Mouse (Mus musculus): Measurements from ENCODE around the gene Slc9b1. TPM values are rescaled to one million over a fixed set of nuclear protein-coding genes. Genes with fewer than 3 reads are reported as not detected.
A peak's percentile ranks its signal among the peaks of the same experiment; 100 is the strongest.

The Slc9b1 gene
- polyA plus RNA-seq, 1 experiment from 2014 or later = not detected

- Histone ChIP-seq H3K4me3 (no peak overlapping the region), H3K27ac (no peak overlapping the region), H3K9me3 (replicated peaks) (no peaks in the 10 kb centered on the region), H3K9ac (0 out of 2 replicates have a peak overlapping the region, but pooled peaks have one; percentile 8), H3K4me2 (no peak overlapping the region), H3K27me3 (no peaks in the 10 kb centered on the region), H3K36me3 (ENCODE audit: poor library complexity, severe bottlenecking) (peaks cover 7% of the 10 kb centered on the region), H3K4me1 (peaks cover 27% of the 10 kb centered on the region)
- WGBS = 89% methylated on average over 9 of the region's 9 CpGs
- ATAC-seq = no peak
Observed at GRCm38 (mm10) chr3:135420542-135421309, 72.9 kb downstream of the Slc9b1 start.

GRCm38 (mm10) chr3:135421310-135421594 lies 73.4 kb downstream of the Slc9b1 start:
- Histone ChIP-seq H3K9ac (0 out of 2 replicates have a peak overlapping the region, but pooled peaks have one; percentile 8), H3K27ac (no peak overlapping the region), H3K9me3 (replicated peaks) (no peaks in the 10 kb centered on the region), H3K36me3 (ENCODE audit: poor library complexity, severe bottlenecking) (peaks cover 5% of the 10 kb centered on the region), H3K4me2 (no peak overlapping the region), H3K27me3 (no peaks in the 10 kb centered on the region), H3K4me3 (no peak overlapping the region), H3K4me1 (peaks cover 27% of the 10 kb centered on the region)
- no peak for ATAC-seq

GRCm38 (mm10) chr3:135422232-135422855 lies 74.5 kb downstream of the Slc9b1 start:
- 26% methylated on average over 8 of the region's 8 CpGs for WGBS
- ATAC-seq = no peak
- peak overlapping the region; percentile 73 for H3K4me3 ChIP-seq
- no peaks in the 10 kb centered on the region for H3K27me3 ChIP-seq
- H3K9ac ChIP-seq = peak overlapping the region; percentile 87
- peaks cover 27% of the 10 kb centered on the region for H3K4me1 ChIP-seq
- peak overlapping the region; percentile 92 for H3K27ac ChIP-seq
- peak overlapping the region; percentile 83 for H3K4me2 ChIP-seq
- no peaks in the 10 kb centered on the region for H3K9me3 ChIP-seq (replicated peaks)
- no peaks in the 10 kb centered on the region for H3K36me3 ChIP-seq (ENCODE audit: poor library complexity, severe bottlenecking)

DNA sequence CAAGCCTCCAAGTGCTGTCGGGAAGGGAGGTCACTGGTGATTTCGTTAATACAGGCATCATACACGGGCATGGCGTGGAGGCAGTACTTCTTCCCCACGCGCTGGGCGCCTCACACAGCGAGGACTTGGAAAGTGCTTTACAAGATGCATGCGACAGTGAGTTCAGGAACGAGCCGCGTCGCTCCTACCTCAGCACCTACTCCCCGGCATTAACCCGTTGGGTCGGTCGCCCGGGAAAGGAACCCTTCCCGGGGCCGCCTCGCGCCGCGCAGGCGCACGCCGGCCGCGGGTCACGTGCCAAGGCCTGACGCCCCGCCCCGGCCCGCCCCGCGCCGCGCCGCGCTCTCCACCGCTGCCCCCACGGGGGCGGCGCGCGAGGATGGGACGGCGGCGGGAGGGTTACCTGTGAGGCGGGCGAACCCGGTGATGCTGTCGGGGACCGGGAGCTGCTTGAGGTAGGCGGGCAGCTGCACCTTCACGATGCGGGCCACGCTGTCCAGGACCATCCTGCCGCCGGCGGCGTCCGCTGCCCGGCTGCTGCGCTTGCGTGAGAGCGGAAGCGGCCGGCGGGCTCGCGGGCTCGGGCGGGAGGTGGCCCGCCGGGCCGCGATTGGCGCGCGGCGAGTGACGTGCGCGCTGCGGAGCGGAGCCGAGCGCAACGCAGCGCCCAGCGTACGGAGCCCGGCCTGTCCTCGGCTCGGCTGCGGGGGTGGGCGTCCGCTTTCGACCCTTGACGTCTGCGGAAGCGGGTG lies 75.2 kb downstream of the Slc9b1 start:
- peak overlapping the region; percentile 87 for H3K9ac ChIP-seq
- peak; percentile 98 for ATAC-seq
- no peaks in the 10 kb centered on the region for H3K9me3 ChIP-seq (replicated peaks)
- H3K4me1 ChIP-seq = peaks cover 27% of the 10 kb centered on the region
- peak overlapping the region; percentile 83 for H3K4me2 ChIP-seq
- H3K27me3 ChIP-seq = no peaks in the 10 kb centered on the region
- H3K27ac ChIP-seq = peak overlapping the region; percentile 92
- H3K36me3 ChIP-seq (ENCODE audit: poor library complexity, severe bottlenecking) = no peaks in the 10 kb centered on the region
- under 1% methylated on average over 84 of the region's 103 CpGs for WGBS
- peak overlapping the region; percentile 73 for H3K4me3 ChIP-seq

DNA sequence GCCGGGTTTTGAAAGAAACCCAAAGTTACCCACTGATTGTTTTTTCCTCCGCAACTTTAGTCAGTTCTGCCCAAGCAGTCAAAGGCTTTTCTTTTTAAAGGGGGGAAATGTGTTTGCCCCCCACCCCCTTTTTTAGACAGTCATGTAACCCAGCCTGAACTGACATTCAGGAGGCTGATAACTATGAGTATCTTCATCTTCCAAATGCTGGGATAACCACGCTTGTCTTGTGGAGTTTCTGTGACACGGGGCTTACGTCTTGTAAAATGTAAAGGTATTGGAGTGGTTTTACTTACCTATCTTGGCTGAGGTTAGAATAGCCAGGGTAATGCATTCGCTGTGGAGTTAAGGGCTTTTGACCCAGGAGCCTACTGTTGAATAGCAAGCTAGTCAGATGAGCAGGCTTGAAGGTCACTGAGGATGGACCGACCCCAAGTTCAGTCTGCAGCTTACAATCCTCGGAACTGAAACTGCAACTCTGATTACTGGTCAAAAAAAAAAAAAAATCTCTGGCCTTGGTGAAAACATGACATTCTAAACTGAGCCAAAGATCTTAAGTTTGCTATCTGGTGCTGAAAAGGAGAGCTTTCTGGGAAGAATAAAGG lies 75.9 kb downstream of the Slc9b1 start, which contains the start of gene Cisd2:
Gene Cisd2 (minus strand): TSS at position 318 of the 605 bp plus-strand sequence.
- Histone ChIP-seq H3K9me3 (replicated peaks) (no peaks in the 10 kb centered on the region), H3K4me2 (peak within 1 kb of the TSS; percentile 83), H3K4me1 (peaks cover 27% of the 10 kb centered on the region), H3K9ac (peak within 1 kb of the TSS; percentile 87), H3K27ac (peak within 1 kb of the TSS; percentile 92), H3K36me3 (ENCODE audit: poor library complexity, severe bottlenecking) (0 out of 2 replicates have a peak, but pooled peaks cover 4% of the 10 kb centered on the region), H3K27me3 (no peaks in the 10 kb centered on the region), H3K4me3 (peak within 1 kb of the TSS; percentile 73)
- ATAC-seq = peak; percentile 42
- 3% methylated on average over 8 of the region's 8 CpGs for WGBS

DNA sequence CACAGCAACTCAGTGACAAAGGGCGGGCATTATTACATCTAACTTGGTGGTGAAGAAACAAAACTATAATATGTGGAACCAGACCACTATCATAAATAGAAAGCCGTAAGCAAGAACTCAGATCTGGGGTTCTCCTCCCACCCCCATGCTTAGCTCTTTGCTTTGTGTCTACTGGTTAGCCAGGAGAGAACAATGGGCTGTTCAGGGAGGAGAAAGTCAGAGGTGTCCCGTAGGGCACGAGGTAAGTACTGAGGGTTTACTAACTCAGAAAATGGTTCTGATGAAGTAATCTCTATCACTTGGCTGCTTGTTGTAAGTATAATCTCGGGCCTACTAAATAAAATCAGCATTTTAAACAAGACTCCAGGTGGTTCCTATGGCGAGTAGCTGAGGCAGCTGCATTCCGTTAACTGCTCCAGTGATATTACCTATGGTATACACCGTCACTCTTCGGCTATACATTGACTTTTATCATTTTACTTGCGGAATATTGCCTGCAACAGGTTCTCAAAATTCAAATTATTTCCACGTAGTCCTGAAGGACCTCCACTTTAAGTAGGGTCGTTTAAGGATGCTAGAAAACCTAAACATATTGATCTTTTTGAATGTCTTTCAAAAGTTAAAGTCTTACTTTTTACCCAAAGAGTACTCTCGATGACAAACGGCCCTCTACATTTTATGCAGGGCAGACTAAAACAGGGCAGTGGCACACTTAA lies 89.2 kb downstream of the Slc9b1 start:
- 36% methylated on average over 14 of the region's 14 CpGs for WGBS

DNA sequence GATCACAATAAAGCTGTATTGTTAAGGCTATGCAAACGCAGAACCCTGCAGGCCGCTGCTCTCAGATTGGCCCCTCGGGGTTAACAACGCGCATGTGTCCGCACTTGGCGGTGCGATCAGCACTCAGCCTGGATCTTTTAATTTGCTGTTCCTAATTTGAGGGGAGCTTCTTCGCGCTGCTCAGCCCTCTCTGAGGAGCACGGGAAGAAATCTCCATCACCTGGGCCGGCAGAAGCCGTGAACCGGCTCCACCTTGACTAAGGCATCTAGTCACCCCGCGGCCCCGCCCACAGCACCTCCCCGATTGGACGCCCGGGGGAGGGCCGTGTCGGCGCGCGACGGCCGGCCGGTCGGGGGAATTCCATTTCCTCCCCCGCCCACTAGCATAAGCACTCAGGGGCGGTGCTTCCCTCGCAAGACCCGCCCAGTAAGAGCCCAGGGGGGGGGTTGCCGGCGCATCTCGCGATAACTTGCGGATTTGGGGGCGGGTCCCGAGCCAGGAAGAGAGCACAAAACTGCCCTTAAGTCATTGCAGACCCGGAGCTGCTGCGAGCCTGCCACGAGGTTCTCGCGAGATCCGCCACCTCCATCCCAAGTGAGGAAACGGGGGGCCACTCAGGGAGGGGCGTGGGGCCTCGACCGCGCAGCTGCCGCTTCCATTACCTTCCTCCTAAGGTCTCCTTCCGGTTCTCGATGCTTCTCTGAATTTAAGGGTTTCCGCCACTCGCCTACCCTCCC lies 90.1 kb downstream of the Slc9b1 start, which contains the start of gene Ube2d3:
Gene Ube2d3 (plus strand): TSS at position 392 of the 738 bp plus-strand sequence.
- WGBS = under 1% methylated on average over 55 of the region's 56 CpGs
- no peaks in the 10 kb centered on the region for H3K27me3 ChIP-seq
- peak within 1 kb of the TSS; percentile 97 for H3K4me3 ChIP-seq
- H3K36me3 ChIP-seq (ENCODE audit: poor library complexity, severe bottlenecking) = 0 out of 2 replicates have a peak, but pooled peaks cover 3% of the 10 kb centered on the region
- no peaks in the 10 kb centered on the region for H3K9me3 ChIP-seq (replicated peaks)
- peak within 1 kb of the TSS; percentile 96 for H3K9ac ChIP-seq
- peak; percentile 95 for ATAC-seq
- H3K4me2 ChIP-seq = peak within 1 kb of the TSS; percentile 97
- H3K27ac ChIP-seq = peak within 1 kb of the TSS; percentile 100
- peaks cover 29% of the 10 kb centered on the region for H3K4me1 ChIP-seq

More for the DNA sequence above, 89.2 kb downstream of the Slc9b1 start:
- no peaks in the 10 kb centered on the region for H3K9me3 ChIP-seq (replicated peaks)
- 0 out of 2 replicates have a peak, but pooled peaks cover 3% of the 10 kb centered on the region for H3K36me3 ChIP-seq (ENCODE audit: poor library complexity, severe bottlenecking)
- no peaks in the 10 kb centered on the region for H3K27me3 ChIP-seq
- peak overlapping the region; percentile 71 for H3K9ac ChIP-seq
- H3K27ac ChIP-seq = peak overlapping the region; percentile 100
- peak overlapping the region; percentile 64 for H3K4me2 ChIP-seq
- H3K4me3 ChIP-seq = peak overlapping the region; percentile 97
- peaks cover 28% of the 10 kb centered on the region for H3K4me1 ChIP-seq
- ATAC-seq = no peak

DNA sequence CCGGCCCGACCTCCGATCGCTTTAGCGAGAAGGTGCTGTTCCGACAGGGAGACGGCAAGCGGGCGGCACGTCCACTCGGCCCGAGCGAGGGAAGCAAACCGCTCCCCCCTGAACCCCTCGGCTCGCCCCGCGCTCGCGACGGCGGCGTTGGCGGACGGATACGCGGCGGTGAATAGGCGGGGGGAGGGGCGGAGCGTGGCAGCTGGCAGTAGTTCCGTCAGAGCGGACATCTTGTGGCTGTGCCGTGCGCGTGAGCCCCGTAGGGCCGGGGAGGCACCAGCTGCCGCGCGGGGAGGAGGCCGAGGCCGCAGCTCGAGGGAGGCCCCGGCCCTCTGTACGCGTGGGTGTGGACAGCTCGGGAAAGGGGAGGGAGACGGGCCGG lies 90.7 kb downstream of the Slc9b1 start:
- no peaks in the 10 kb centered on the region for H3K9me3 ChIP-seq (replicated peaks)
- 0% methylated on average over 22 of the region's 50 CpGs for WGBS

DNA sequence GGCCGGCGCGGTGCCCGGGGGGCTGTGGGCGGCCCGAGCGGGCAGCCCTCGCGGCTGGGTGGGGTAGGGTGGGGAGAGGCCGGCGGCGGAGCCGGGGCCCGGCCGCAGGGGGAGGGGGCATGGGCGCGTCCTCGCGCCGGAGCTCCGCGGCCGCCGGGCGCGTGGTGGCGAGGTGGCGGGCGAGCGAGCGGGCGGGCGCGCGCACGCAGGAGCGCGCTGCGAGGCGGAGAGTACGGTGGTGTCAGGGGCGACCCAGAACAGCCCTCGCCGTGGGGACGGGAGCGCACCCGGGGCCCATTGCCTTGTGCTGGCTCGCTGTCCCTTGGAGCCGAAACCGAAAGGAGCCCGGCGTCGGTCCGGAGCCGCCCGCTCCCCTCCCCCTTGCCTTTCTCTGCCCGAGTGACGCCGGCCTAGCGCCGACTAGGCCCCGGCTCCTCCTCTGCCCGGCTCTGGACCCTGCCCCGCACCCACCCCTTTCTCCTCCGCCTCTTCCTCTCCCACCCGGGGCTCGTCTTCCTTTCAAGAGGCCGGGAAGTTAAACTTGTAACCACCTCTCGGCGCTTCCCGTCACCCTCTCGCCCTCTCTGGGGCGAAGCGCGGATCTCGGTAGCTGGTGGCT lies 91.2 kb downstream of the Slc9b1 start:
- no peaks in the 10 kb centered on the region for H3K9me3 ChIP-seq (replicated peaks)
- no peaks in the 10 kb centered on the region for H3K27me3 ChIP-seq
- peak overlapping the region; percentile 96 for H3K9ac ChIP-seq
- peak overlapping the region; percentile 97 for H3K4me2 ChIP-seq
- peaks cover 35% of the 10 kb centered on the region for H3K4me1 ChIP-seq
- peak overlapping the region; percentile 97 for H3K4me3 ChIP-seq
- WGBS = under 1% methylated on average over 37 of the region's 76 CpGs
- 0 out of 2 replicates have a peak, but pooled peaks cover 3% of the 10 kb centered on the region for H3K36me3 ChIP-seq (ENCODE audit: poor library complexity, severe bottlenecking)
- peak overlapping the region; percentile 100 for H3K27ac ChIP-seq
- peak; percentile 60 for ATAC-seq

More for the DNA sequence above, 90.7 kb downstream of the Slc9b1 start:
- Histone ChIP-seq H3K4me2 (peak overlapping the region; percentile 97), H3K27ac (peak overlapping the region; percentile 100), H3K9ac (peak overlapping the region; percentile 96), H3K27me3 (no peaks in the 10 kb centered on the region), H3K4me1 (peaks cover 35% of the 10 kb centered on the region), H3K36me3 (ENCODE audit: poor library complexity, severe bottlenecking) (0 out of 2 replicates have a peak, but pooled peaks cover 3% of the 10 kb centered on the region), H3K4me3 (peak overlapping the region; percentile 97)
- peak; percentile 82 for ATAC-seq

DNA sequence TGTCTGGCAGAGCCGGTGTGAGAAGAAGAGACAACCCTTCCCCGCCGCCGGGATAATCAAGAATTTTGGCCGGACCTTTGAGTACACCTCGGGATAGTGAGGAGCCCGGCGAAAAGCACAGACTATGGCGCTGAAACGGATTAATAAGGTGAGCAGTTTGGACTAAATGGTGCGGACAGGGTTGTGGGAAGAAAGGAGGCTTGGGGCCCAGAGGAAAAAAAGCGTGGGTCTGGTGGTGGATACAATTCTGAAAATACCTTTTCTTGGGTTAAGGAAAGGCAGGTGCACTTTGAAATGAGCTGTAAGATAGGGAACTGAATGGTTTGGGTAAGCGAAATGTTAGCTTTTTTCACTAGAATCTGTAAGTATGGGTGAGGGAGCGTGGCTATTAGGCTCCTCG lies 91.8 kb downstream of the Slc9b1 start:
- H3K4me3 ChIP-seq = peak overlapping the region; percentile 97
- no peak for ATAC-seq

More for the DNA sequence above, 91.8 kb downstream of the Slc9b1 start:
- peak overlapping the region; percentile 96 for H3K9ac ChIP-seq
- peaks cover 38% of the 10 kb centered on the region for H3K4me1 ChIP-seq
- H3K9me3 ChIP-seq (replicated peaks) = no peaks in the 10 kb centered on the region
- H3K4me2 ChIP-seq = peak overlapping the region; percentile 97
- WGBS = 3% methylated on average over 15 of the region's 15 CpGs
- H3K27me3 ChIP-seq = no peaks in the 10 kb centered on the region
- peak overlapping the region; percentile 100 for H3K27ac ChIP-seq
- H3K36me3 ChIP-seq (ENCODE audit: poor library complexity, severe bottlenecking) = 0 out of 2 replicates have a peak, but pooled peaks cover 3% of the 10 kb centered on the region

All from forebrain, embryonic 13.5 days (tissue).